Mouse (Mus musculus) spleen, postnatal 4 days (tissue): Measurements from ENCODE around the gene Cd44.

Source experiments
- DNase-seq, 2 experiments: peaks; one replicate each; pipeline ENCODE4 v3.0.0; 2022; ENCODE audit warnings: low spot score in 2 of 2

Cd44 gene

GRCm38 (mm10) chr2:102820790-102821189, 80.7 kb downstream of the Cd44 start:
- peak in 1 of 2 experiments; percentile 29 for DNase-seq

GRCm38 (mm10) chr2:102820225-102820711, 81.2 kb downstream of the Cd44 start:
- DNase-seq: peak in 1 of 2 experiments; percentile 40

GRCm38 (mm10) chr2:102815289-102815809, 86.1 kb downstream of the Cd44 start:
- DNase-seq: peak in 1 of 2 experiments; percentile 60

- no peak for DNase-seq
Observed at GRCm38 (mm10) chr2:102812756-102813155, 88.7 kb downstream of the Cd44 start.

- DNase-seq: no peak
Observed at GRCm38 (mm10) chr2:102809436-102809835, 92.0 kb downstream of the Cd44 start.

- no peak for DNase-seq
Observed at GRCm38 (mm10) chr2:102807633-102808032, 93.8 kb downstream of the Cd44 start.

GRCm38 (mm10) chr2:102805761-102806496, 95.5 kb downstream of the Cd44 start:
- DNase-seq: no peak

- DNase-seq: no peak
Observed at GRCm38 (mm10) chr2:102805283-102805682, 96.2 kb downstream of the Cd44 start.

GRCm38 (mm10) chr2:102804109-102804508, 97.4 kb downstream of the Cd44 start:
- no peak for DNase-seq

- no peak for DNase-seq
Observed at GRCm38 (mm10) chr2:102801899-102802298, 99.6 kb downstream of the Cd44 start.

- no peak for DNase-seq
Observed at GRCm38 (mm10) chr2:102798149-102798548, 103.3 kb downstream of the Cd44 start.

GRCm38 (mm10) chr2:102795034-102795433, 106.4 kb downstream of the Cd44 start:
- DNase-seq: peak in 1 of 2 experiments; percentile 23

- DNase-seq: no peak
Observed at GRCm38 (mm10) chr2:102792804-102793203, 108.7 kb downstream of the Cd44 start.

- no peak for DNase-seq
Observed at GRCm38 (mm10) chr2:102791641-102792040, 109.8 kb downstream of the Cd44 start.

GRCm38 (mm10) chr2:102785696-102786095, 115.8 kb downstream of the Cd44 start:
- DNase-seq: no peak

GRCm38 (mm10) chr2:102782751-102783150, 118.7 kb downstream of the Cd44 start:
- no peak for DNase-seq

GRCm38 (mm10) chr2:102778208-102778607, 123.3 kb downstream of the Cd44 start:
- DNase-seq: no peak

GRCm38 (mm10) chr2:102775561-102775960, 125.9 kb downstream of the Cd44 start:
- no peak for DNase-seq

GRCm38 (mm10) chr2:102774700-102775099, 126.8 kb downstream of the Cd44 start:
- DNase-seq: no peak

- no peak for DNase-seq
Observed at GRCm38 (mm10) chr2:102772276-102772675, 129.2 kb downstream of the Cd44 start.

GRCm38 (mm10) chr2:102771304-102771703, 130.2 kb downstream of the Cd44 start:
- no peak for DNase-seq

GRCm38 (mm10) chr2:102768267-102768666, 133.2 kb downstream of the Cd44 start:
- DNase-seq: no peak
